In genomic region chr9:80930628-80931027, GRCm38 (mm10) we compare ENCODE assay signal across 23 mouse cellular contexts.
A peak's percentile ranks its signal among the peaks of the same experiment; 100 is the strongest.
DNase-seq lines count a peak whose midpoint lies in the region; ATAC-seq and TF ChIP-seq lines count a peak whose summit lies in the region.
"Had no signal": no experiment of that assay in that cellular context is flagged by ENCODE, and none has a peak within 500 bp of the region (broad histone marks: within the 10 kb centered on the region; RNA-seq: fewer than 3 reads in every experiment).

No protein-coding gene starts in this region.

- peak; percentile 81 for DNase-seq in lung, embryonic 14.5 days
- no peak for DNase-seq in lung, postnatal 25 days (ENCODE audit: low spot score)
- no peak for DNase-seq in lung, postnatal 36 days
- DNase-seq in retina, postnatal 1 day = peak; percentile 3
- DNase-seq in layer of hippocampus, adult 9-11 months = no peak
- DNase-seq: adrenal gland, adult 2 months; adrenal gland, postnatal 10 days; adrenal gland, postnatal 25 days; cerebellum, adult 11 months; cerebellum, adult 18-20 months; cerebellum, adult 8-10 months; cerebellum, adult 9-11 months; cerebellum, postnatal 14 days; cerebellum, postnatal 36 days; embryo, embryonic 11 days had no signal

- H3K36me3 ChIP-seq in lung, embryonic 14.5 days (ENCODE audit: insufficient read depth) = no peaks in the 10 kb centered on the region
- no peaks in the 10 kb centered on the region for H3K36me3 ChIP-seq in lung, embryonic 16.5 days (ENCODE audit: control insufficient read depth, insufficient read depth, low read length)
- H3K36me3 ChIP-seq: embryonic facial prominence, embryonic 12.5 days; embryonic facial prominence, embryonic 15.5 days; forebrain, embryonic 10.5 days; forebrain, embryonic 12.5 days had no signal

- no peak for TF ChIP-seq CTCF in lung, embryonic 14.5 days (IDR thresholded peaks at IDR 0.05; ENCODE audit: low read depth)

- no peaks in the 10 kb centered on the region for H3K9me3 ChIP-seq in lung, embryonic 14.5 days (ENCODE audit: low read depth, low read length)
- no peaks in the 10 kb centered on the region for H3K9me3 ChIP-seq in lung, embryonic 16.5 days (ENCODE audit: control insufficient read depth, low read length)
- H3K9me3 ChIP-seq: embryonic facial prominence, embryonic 12.5 days; embryonic facial prominence, embryonic 15.5 days; forebrain, embryonic 10.5 days; forebrain, embryonic 12.5 days had no signal

- 10% methylated on average over 2 of the region's 2 CpGs for WGBS in lung, embryonic 14.5 days
- WGBS in lung, embryonic 16.5 days = 13% methylated on average over 2 of the region's 2 CpGs

- H3K4me1 ChIP-seq in lung, embryonic 14.5 days (ENCODE audit: insufficient read depth) = no peaks in the 10 kb centered on the region
- H3K4me1 ChIP-seq in lung, embryonic 16.5 days (replicated peaks; ENCODE audit: control insufficient read depth, insufficient read depth, low read length) = no peaks in the 10 kb centered on the region
- H3K4me1 ChIP-seq: embryonic facial prominence, embryonic 12.5 days; embryonic facial prominence, embryonic 15.5 days; forebrain, embryonic 10.5 days; forebrain, embryonic 12.5 days had no signal

- no peak overlapping the region for H3K27ac ChIP-seq in lung, embryonic 14.5 days (ENCODE audit: low read depth)
- no peak overlapping the region for H3K27ac ChIP-seq in lung, embryonic 16.5 days (ENCODE audit: low read length)
- H3K27ac ChIP-seq: embryonic facial prominence, embryonic 12.5 days; embryonic facial prominence, embryonic 15.5 days; forebrain, embryonic 10.5 days; forebrain, embryonic 12.5 days had no signal

- peak; percentile 86 for ATAC-seq in lung, embryonic 14.5 days (ENCODE audit: insufficient read depth)
- peak; percentile 49; the same call in 1 of the 2 replicates for ATAC-seq in lung, embryonic 16.5 days (ENCODE audit: low read depth)
- ATAC-seq: forebrain, embryonic 14.5 days; forebrain, embryonic 16.5 days had no signal

- H3K4me3 ChIP-seq in lung, embryonic 14.5 days (ENCODE audit: low read depth, low read length) = no peak overlapping the region
- H3K4me3 ChIP-seq in lung, embryonic 16.5 days (ENCODE audit: low read length) = no peak overlapping the region
- H3K4me3 ChIP-seq: embryonic facial prominence, embryonic 12.5 days; embryonic facial prominence, embryonic 15.5 days; erythroblast, embryonic 14.5 days; forebrain, embryonic 10.5 days; forebrain, embryonic 12.5 days had no signal

- no peak overlapping the region for H3K9ac ChIP-seq in lung, embryonic 14.5 days
- no peak overlapping the region for H3K9ac ChIP-seq in lung, embryonic 16.5 days (ENCODE audit: low read length)
- H3K9ac ChIP-seq: embryonic facial prominence, embryonic 12.5 days; embryonic facial prominence, embryonic 15.5 days; forebrain, embryonic 12.5 days had no signal

- H3K4me2 ChIP-seq in lung, embryonic 14.5 days = no peak overlapping the region
- no peak overlapping the region for H3K4me2 ChIP-seq in lung, embryonic 16.5 days (ENCODE audit: low read depth, low read length)
- H3K4me2 ChIP-seq: embryonic facial prominence, embryonic 12.5 days; embryonic facial prominence, embryonic 15.5 days; forebrain, embryonic 12.5 days had no signal

- H3K27me3 ChIP-seq in lung, embryonic 14.5 days (ENCODE audit: insufficient read depth, low read length) = no peaks in the 10 kb centered on the region
- no peaks in the 10 kb centered on the region for H3K27me3 ChIP-seq in lung, embryonic 16.5 days (ENCODE audit: control insufficient read depth, insufficient read depth, low read depth, low read length)
- H3K27me3 ChIP-seq: embryonic facial prominence, embryonic 12.5 days; embryonic facial prominence, embryonic 15.5 days; forebrain, embryonic 12.5 days had no signal

Comparison
In these comparisons a context has a peak if more than half of its experiments do, and no peak if none do; other contexts are left out.
1. DNase-seq: peak in lung, embryonic 14.5 days (single experiment) and retina, postnatal 1 day (single experiment); none in lung, postnatal 25 days (single experiment), lung, postnatal 36 days (single experiment) and layer of hippocampus, adult 9-11 months (single experiment).